Mouse (Mus musculus) CH12.LX (cell line): ENCODE measurements around the gene Rbp2. TPM values are rescaled to one million over a fixed set of nuclear protein-coding genes. Genes with fewer than 3 reads are reported as not detected.

ENCODE experiments used
- DNase-seq: peaks from one replicate; pipeline ENCODE4 v3.0.0-alpha.2; 2013; ENCODE audit errors: extremely low read depth
- H3K27ac ChIP-seq: 2 replicates; pipeline ENCODE4 v1.5.1; 2012; ENCODE audit warnings: low read depth, mild to moderate bottlenecking, control low read depth, moderate library complexity; ENCODE audit not compliant: insufficient read depth
- H3K27me3 ChIP-seq: replicated peaks from 2 replicates; pipeline ENCODE3; 2012; ENCODE audit warnings: inconsistent platforms
- H3K36me3 ChIP-seq, 2 experiments: replicated peaks in 1 of 2; 2 replicates each; pipeline versions ENCODE3 to v1.6.1; 2012; ENCODE audit warnings: inconsistent platforms in 1 of 2, low read length in 1 of 2, mild to moderate bottlenecking in 1 of 2, mixed read lengths in 1 of 2, moderate library complexity in 1 of 2; ENCODE audit not compliant: control insufficient read depth in 1 of 2, insufficient read depth in 1 of 2
- H3K4me1 ChIP-seq, 2 experiments: 2 replicates each; pipeline ENCODE4 v1.6.1; 2012; ENCODE audit warnings: inconsistent platforms in 1 of 2, moderate library complexity in 1 of 2; ENCODE audit not compliant: insufficient read depth in 2 of 2, control insufficient read depth in 1 of 2
- H3K4me2 ChIP-seq: 2 replicates; pipeline ENCODE4 v1.6.1; 2012; ENCODE audit warnings: low read depth, mild to moderate bottlenecking, control low read depth; ENCODE audit not compliant: poor library complexity, insufficient read depth, severe bottlenecking
- H3K4me3 ChIP-seq, 3 experiments: fragments of 150-350 bp in 1 of 3; sonication (generic) in 1 of 3; replicated peaks in 1 of 3; 2 replicates each; pipeline versions ENCODE3 to v1.5.1; 2011 to 2012; ENCODE audit warnings: low read depth in 2 of 3, low read length in 2 of 3, mild to moderate bottlenecking in 2 of 3, moderate library complexity in 2 of 3, control low read depth in 1 of 3, improper control_type of control experiment in 1 of 3, inconsistent platforms in 1 of 3, mixed read lengths in 1 of 3; ENCODE audit not compliant: poor library complexity in 1 of 3
- H3K79me2 ChIP-seq: replicated peaks from 2 replicates; pipeline ENCODE4 v1.6.1; 2012; ENCODE audit warnings: mild to moderate bottlenecking, moderate library complexity; ENCODE audit not compliant: control insufficient read depth, poor library complexity, insufficient read depth, severe bottlenecking; ENCODE audit errors: extremely low read depth
- H3K9ac ChIP-seq: 2 replicates; pipeline ENCODE4 v1.6.1; 2012; ENCODE audit warnings: low read depth, mild to moderate bottlenecking, control low read depth, moderate library complexity; ENCODE audit not compliant: insufficient read depth
- H3K9me3 ChIP-seq: replicated peaks from 2 replicates; pipeline ENCODE3; 2012; ENCODE audit warnings: low read length, inconsistent platforms, mixed read lengths
- BHLHE40 ChIP-seq: IDR thresholded peaks from 2 replicates; pipeline ENCODE4 v1.6.1; 2011; ENCODE audit warnings: mild to moderate bottlenecking, low read depth, low read length, improper control_type of control experiment
- ELF1 ChIP-seq: IDR thresholded peaks from 2 replicates; pipeline ENCODE4 v1.6.1; 2014; ENCODE audit warnings: low read depth, mild to moderate bottlenecking, inconsistent platforms, low read length, improper control_type of control experiment
- GABPA ChIP-seq: IDR thresholded peaks from 2 replicates; pipeline ENCODE4 v1.6.1; 2012; ENCODE audit warnings: low read depth, low read length, improper control_type of control experiment, inconsistent platforms; ENCODE audit not compliant: insufficient replicate concordance
- HCFC1 ChIP-seq: IDR thresholded peaks from 2 replicates; pipeline ENCODE4 v1.6.1; 2012; ENCODE audit warnings: low read depth, mild to moderate bottlenecking, inconsistent platforms, low read length, improper control_type of control experiment
- JUN ChIP-seq: IDR thresholded peaks from 2 replicates; pipeline ENCODE4 v1.6.1; 2011; ENCODE audit warnings: low read depth, mild to moderate bottlenecking, low read length, improper control_type of control experiment, moderate library complexity; ENCODE audit not compliant: insufficient read depth
- JUND ChIP-seq: conservative IDR thresholded peaks from 2 replicates; pipeline ENCODE4 v1.6.1; 2011; ENCODE audit warnings: low read depth, low read length, improper control_type of control experiment
- KAT2A ChIP-seq: IDR thresholded peaks from 2 replicates; pipeline ENCODE4 v1.6.1; 2012; ENCODE audit warnings: low read length, improper control_type of control experiment, inconsistent platforms; ENCODE audit not compliant: insufficient replicate concordance
- MAFK ChIP-seq: IDR thresholded peaks from 2 replicates; pipeline ENCODE4 v1.6.1; 2011; ENCODE audit warnings: low read length, improper control_type of control experiment; ENCODE audit not compliant: insufficient replicate concordance
- MEF2A ChIP-seq: IDR thresholded peaks from 2 replicates; pipeline ENCODE4 v1.6.1; 2014; ENCODE audit warnings: low read depth, mild to moderate bottlenecking, inconsistent platforms, low read length, improper control_type of control experiment, borderline replicate concordance
- NELFE ChIP-seq: IDR thresholded peaks from 2 replicates; pipeline ENCODE4 v1.6.1; 2011; ENCODE audit warnings: low read depth, low read length, improper control_type of control experiment
- NRF1 ChIP-seq: IDR thresholded peaks from 2 replicates; pipeline ENCODE4 v1.6.1; 2014; ENCODE audit warnings: low read depth, mild to moderate bottlenecking, inconsistent platforms, low read length, improper control_type of control experiment, moderate library complexity
- RAD21 ChIP-seq: IDR thresholded peaks from 2 replicates; pipeline ENCODE4 v1.6.1; 2011; ENCODE audit warnings: low read depth, mild to moderate bottlenecking, low read length, improper control_type of control experiment, moderate library complexity
- SMC3 ChIP-seq: IDR thresholded peaks from 2 replicates; pipeline ENCODE4 v1.6.1; 2011; ENCODE audit warnings: low read depth, low read length, improper control_type of control experiment
- TBP ChIP-seq: conservative IDR thresholded peaks from 2 replicates; pipeline ENCODE4 v1.6.1; 2011; ENCODE audit warnings: low read depth, low read length, improper control_type of control experiment
- TCF12 ChIP-seq: IDR thresholded peaks from 2 replicates; pipeline ENCODE4 v1.6.1; 2014; ENCODE audit warnings: low read depth, mild to moderate bottlenecking, inconsistent platforms, low read length, improper control_type of control experiment
- ZC3H11A ChIP-seq: IDR thresholded peaks from 2 replicates; pipeline ENCODE4 v1.6.1; 2012; ENCODE audit warnings: low read depth, mild to moderate bottlenecking, inconsistent platforms, low read length, improper control_type of control experiment
- ZMIZ1 ChIP-seq: IDR thresholded peaks from 2 replicates; pipeline ENCODE4 v1.6.1; 2012; ENCODE audit warnings: low read depth, mild to moderate bottlenecking, inconsistent platforms, low read length, improper control_type of control experiment
- dilution Hi-C: fragments of 300-500 bp; cut with MboI; formaldehyde crosslinking; loops from 2 replicates; pipeline ENCODE4 v1.14.3; 2020; ENCODE audit warnings: low sequenced_read_pairs; ENCODE audit not compliant: extremely low pct_unique_long_range_greater_than_20kb, extremely low pct_ligation_motif_present
- in situ Hi-C: fragments of 300-500 bp; cut with MboI; formaldehyde crosslinking; loops from 3 replicates; pipeline ENCODE4 v1.14.3; 2019; ENCODE audit warnings: low sequenced_read_pairs, low pct_ligation_motif_present, low pct_unique_long_range_greater_than_20kb, mixed read lengths
- polyA plus RNA-seq: library from polyadenylated mRNA; unstranded; fragments of >175 nt; gene quantifications from 2 replicates; pipeline ENCODE4 v1.2.1, GENCODE M21; 2012; ENCODE audit warnings: low read depth; ENCODE audit not compliant: insufficient read length
- total RNA-seq, 2 experiments: library from RNA; depleted of rRNA; stranded (reverse); fragments of 300-350 nt in 1 of 2; fragments of >200 nt in 1 of 2; gene quantifications; 2 replicates each; pipeline ENCODE4 v1.2.3; 2012 to 2014

Rbp2 gene
- total and polyA plus RNA-seq, 3 experiments = 1.7 to 1.9 (median 1.8) TPM

GRCm38 (mm10) chr9:98485020-98485419, 895 bp upstream of the Rbp2 start:
- H3K9ac ChIP-seq = no peak overlapping the region
- dilution Hi-C loops (no loop called here), in situ Hi-C loops (no loop called here)
- H3K4me1 ChIP-seq = peaks cover 0 to 10% of the 10 kb centered on the region in 2 experiments; a peak in 1 of 4 replicates
- H3K27me3 ChIP-seq = no peaks in the 10 kb centered on the region
- no peak overlapping the region for H3K27ac ChIP-seq
- no peak overlapping the region for H3K4me2 ChIP-seq
- H3K36me3 ChIP-seq = no peaks in the 10 kb centered on the region
- no peak overlapping the region for H3K4me3 ChIP-seq
- TF ChIP-seq GABPA = no peak
- no peak for TF ChIP-seq MEF2A
- no peak for TF ChIP-seq HCFC1
- TF ChIP-seq NRF1 = no peak
- TF ChIP-seq TCF12 = no peak
- TF ChIP-seq ELF1 = no peak
- no peak for TF ChIP-seq KAT2A
- TF ChIP-seq NELFE = no peak
- no peak for TF ChIP-seq ZC3H11A
- no peaks in the 10 kb centered on the region for H3K9me3 ChIP-seq
- DNase-seq = no peak
- H3K79me2 ChIP-seq = no peaks in the 10 kb centered on the region

DNA sequence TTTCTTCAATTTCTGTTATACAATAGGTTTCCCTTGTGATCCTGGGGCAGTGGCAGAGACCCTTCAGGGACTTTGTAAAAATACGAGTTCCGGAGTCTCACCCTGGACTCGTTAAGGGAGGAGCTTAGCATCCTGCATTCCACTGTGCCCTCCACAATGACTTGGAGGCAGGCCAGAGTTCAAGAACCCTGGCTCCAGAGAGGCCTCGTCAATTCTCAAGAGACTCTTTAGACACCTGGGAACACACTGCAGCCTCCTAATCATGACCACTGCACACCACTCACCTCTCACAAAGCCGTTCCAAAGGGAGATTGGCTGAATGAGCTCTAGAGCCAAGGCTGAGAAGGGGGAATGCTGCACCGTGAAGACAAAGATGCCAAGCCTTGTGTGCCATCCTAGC, 1.4 kb downstream of the Rbp2 start:
- Histone ChIP-seq H3K4me1 (peaks cover 0 to 24% of the 10 kb centered on the region in 2 experiments; a peak in 2 of 4 replicates), H3K36me3 (no peaks in the 10 kb centered on the region), H3K9ac (no peak overlapping the region), H3K9me3 (no peaks in the 10 kb centered on the region), H3K27ac (no peak overlapping the region), H3K79me2 (no peaks in the 10 kb centered on the region), H3K27me3 (no peaks in the 10 kb centered on the region), H3K4me3 (no peak overlapping the region), H3K4me2 (no peak overlapping the region)
- no peak for DNase-seq
- in situ Hi-C loops = no loop called here
- dilution Hi-C loops = no loop called here
- TF ChIP-seq MAFK (no peak), RAD21 (no peak), SMC3 (no peak), JUN (no peak), ZMIZ1 (no peak), JUND (no peak), BHLHE40 (no peak), TBP (no peak)
